Mouse (Mus musculus) stomach, postnatal 0 days (tissue): ENCODE results near the gene Zscan5b.
"Not testable (repeated sequence)": the region's sequence is repeated elsewhere in the genome, so short reads cannot be mapped to it uniquely, and the experiment has no call there.

Experiments
- CTCF ChIP-seq: IDR thresholded peaks from 2 replicates; pipeline ENCODE4 v1.5.1; 2016; ENCODE audit warnings: antibody characterized with exemption, low read depth, mild to moderate bottlenecking, moderate library complexity
- EP300 ChIP-seq: optimal IDR thresholded peaks from 2 replicates; pipeline ENCODE3; 2016; ENCODE audit warnings: antibody characterized with exemption

- TF ChIP-seq CTCF = peak; percentile 68
- not testable (repeated sequence) for TF ChIP-seq EP300
Measured at GRCm38 (mm10) chr7:6240841-6241425, 18.9 kb downstream of the Zscan5b start.
